Mouse (Mus musculus) brain, embryonic 14.5 days (tissue): ENCODE data around the gene Trp53rkb. TPM values are rescaled to one million over a fixed set of nuclear protein-coding genes. Genes with fewer than 3 reads are reported as not detected.
A peak's percentile ranks its signal among the peaks of the same experiment; 100 is the strongest.
"Not testable (repeated sequence)": the region's sequence is repeated elsewhere in the genome, so short reads cannot be mapped to it uniquely, and the experiment has no call there.

ENCODE experiments used
- DNase-seq: peaks from one replicate; pipeline ENCODE4 v3.0.0-alpha.2; 2011; ENCODE audit warnings: low read depth
- CTCF ChIP-seq: fragments of 200-500 bp; IDR thresholded peaks from 2 replicates; pipeline ENCODE4 v1.5.1; 2012; ENCODE audit warnings: inconsistent platforms, mild to moderate bottlenecking, moderate library complexity, borderline replicate concordance; ENCODE audit not compliant: insufficient read depth, insufficient read length; ENCODE audit errors: extremely low read depth
- POLR2A ChIP-seq: fragments of 200-500 bp; IDR thresholded peaks from 2 replicates; pipeline ENCODE4 v1.6.1; 2012; ENCODE audit warnings: mild to moderate bottlenecking, inconsistent platforms, borderline replicate concordance; ENCODE audit not compliant: poor library complexity, insufficient read depth, insufficient read length, severe bottlenecking; ENCODE audit errors: extremely low read depth
- polyA plus RNA-seq: library from polyadenylated mRNA; depleted of rRNA; stranded (reverse); fragments of >200 nt; gene quantifications from 2 replicates; pipeline ENCODE4 v1.2.3, GENCODE M21; 2012; rRNA removed

The Trp53rkb gene
- 10.1 and 12.5 TPM in 2 replicates for polyA plus RNA-seq

GRCm38 (mm10) chr2:166792355-166792754, at the start of gene Trp53rkb:
Gene Trp53rkb (plus strand): TSS chr2:166792531.
- DNase-seq = peak; percentile 89

GRCm38 (mm10) chr2:166743504-166743903, 48.8 kb upstream of the Trp53rkb start:
- DNase-seq = no peak
- TF ChIP-seq CTCF = no peak
- TF ChIP-seq POLR2A = no peak

More at GRCm38 (mm10) chr2:166792355-166792754, at the start of gene Trp53rkb:
- TF ChIP-seq CTCF (no peak), POLR2A (no peak)

- DNase-seq = no peak
These were observed 47.9 kb upstream of the Trp53rkb start for GRCm38 (mm10) chr2:166744433-166744832.

GRCm38 (mm10) chr2:166745849-166746248, 46.5 kb upstream of the Trp53rkb start:
- TF ChIP-seq POLR2A = no peak
- no peak for TF ChIP-seq CTCF
- no peak for DNase-seq

More at GRCm38 (mm10) chr2:166744433-166744832, 47.9 kb upstream of the Trp53rkb start:
- no peak for TF ChIP-seq CTCF
- TF ChIP-seq POLR2A = no peak

GRCm38 (mm10) chr2:166746261-166746913, 45.9 kb upstream of the Trp53rkb start:
- not testable (repeated sequence) for DNase-seq

GRCm38 (mm10) chr2:166750620-166751191, 41.6 kb upstream of the Trp53rkb start:
- no peak for DNase-seq
- TF ChIP-seq POLR2A = no peak
- TF ChIP-seq CTCF = no peak

- TF ChIP-seq CTCF (no peak), POLR2A (no peak)
- DNase-seq = no peak
These were observed 38.1 kb upstream of the Trp53rkb start for GRCm38 (mm10) chr2:166754194-166754593.

- DNase-seq = no peak
- TF ChIP-seq POLR2A (no peak), CTCF (no peak)
These were observed 37.6 kb upstream of the Trp53rkb start for GRCm38 (mm10) chr2:166754760-166755159.

- no peak for TF ChIP-seq CTCF
- no peak for TF ChIP-seq POLR2A
- no peak for DNase-seq
These were observed 34.4 kb upstream of the Trp53rkb start for GRCm38 (mm10) chr2:166757969-166758368.

GRCm38 (mm10) chr2:166764051-166764450, 28.3 kb upstream of the Trp53rkb start:
- peak; percentile 38 for DNase-seq
- TF ChIP-seq POLR2A (no peak), CTCF (no peak)

- no peak for DNase-seq
- TF ChIP-seq POLR2A = no peak
- no peak for TF ChIP-seq CTCF
These were observed 24.7 kb upstream of the Trp53rkb start for GRCm38 (mm10) chr2:166767591-166767990.

- TF ChIP-seq POLR2A (no peak), CTCF (no peak)
These were observed 20.9 kb upstream of the Trp53rkb start for GRCm38 (mm10) chr2:166771396-166771795.

More at GRCm38 (mm10) chr2:166771396-166771795, 20.9 kb upstream of the Trp53rkb start:
- no peak for DNase-seq
